Mouse (Mus musculus) c-Kit-positive CD71-positive TER-119-negative erythroid progenitor cells, embryonic 14.5 days (primary cell): ENCODE results near the gene Prkch.

ENCODE experiments used
- DNase-seq: peaks from one replicate; pipeline ENCODE4 v3.0.0-alpha.2; 2013; ENCODE audit warnings: low read depth

Gene Prkch

DNA sequence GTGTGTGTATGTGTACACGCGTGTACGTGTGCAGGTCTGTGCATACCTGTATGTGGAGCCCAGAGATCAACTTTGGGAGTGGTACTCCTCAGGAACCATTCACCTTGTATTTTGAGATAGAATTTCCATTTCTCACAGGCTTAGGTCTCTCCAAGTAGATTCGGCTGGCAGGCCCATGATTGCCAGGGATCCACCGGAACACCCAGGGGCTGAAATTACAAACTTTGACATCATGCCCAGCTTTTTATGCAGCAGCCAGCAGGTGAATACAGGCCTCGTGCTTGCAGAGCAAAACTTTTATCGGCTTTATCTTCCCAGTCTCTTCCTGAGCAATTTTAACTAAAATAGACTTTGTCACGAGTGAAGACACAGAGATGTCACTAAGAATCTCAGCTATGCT, 217.2 kb downstream of the Prkch start:
- DNase-seq = no peak

DNA sequence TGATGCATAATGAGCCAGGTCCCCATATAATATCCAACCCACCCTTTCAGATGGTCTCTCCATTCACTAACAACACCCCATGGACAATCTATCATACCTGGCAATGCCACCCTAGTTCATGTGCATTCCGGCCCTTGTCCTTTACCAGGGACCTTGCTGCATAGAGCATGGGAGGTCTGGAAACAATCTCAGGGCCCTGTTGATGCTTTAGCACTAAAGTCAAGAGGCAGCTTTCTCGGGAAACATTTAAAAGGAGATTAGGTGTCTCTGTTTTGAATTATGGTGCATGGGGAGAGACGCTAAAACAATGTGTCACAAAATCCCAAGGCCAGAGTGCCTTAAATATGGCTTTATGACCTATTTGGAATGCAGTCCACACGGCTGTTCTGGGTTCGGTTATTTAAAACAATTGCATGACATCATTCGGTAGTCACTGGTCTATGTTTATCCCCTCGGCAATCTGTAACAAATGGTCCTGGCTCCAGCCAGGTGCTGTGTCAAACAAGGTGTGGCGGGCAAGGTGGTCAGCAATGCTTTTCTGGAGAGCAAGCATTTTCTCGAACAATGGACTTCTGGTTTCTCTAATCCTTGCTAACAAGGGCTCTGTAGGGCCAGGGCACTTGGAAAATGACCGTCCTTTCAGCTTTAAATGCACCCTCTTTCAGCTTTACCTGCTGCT, 217.9 kb downstream of the Prkch start:
- DNase-seq = no peak

- DNase-seq = no peak
Observed at GRCm38 (mm10) chr12:73803946-73804345, 219.3 kb downstream of the Prkch start.

- no peak for DNase-seq
Observed at GRCm38 (mm10) chr12:73805541-73805940, 220.9 kb downstream of the Prkch start.

DNA sequence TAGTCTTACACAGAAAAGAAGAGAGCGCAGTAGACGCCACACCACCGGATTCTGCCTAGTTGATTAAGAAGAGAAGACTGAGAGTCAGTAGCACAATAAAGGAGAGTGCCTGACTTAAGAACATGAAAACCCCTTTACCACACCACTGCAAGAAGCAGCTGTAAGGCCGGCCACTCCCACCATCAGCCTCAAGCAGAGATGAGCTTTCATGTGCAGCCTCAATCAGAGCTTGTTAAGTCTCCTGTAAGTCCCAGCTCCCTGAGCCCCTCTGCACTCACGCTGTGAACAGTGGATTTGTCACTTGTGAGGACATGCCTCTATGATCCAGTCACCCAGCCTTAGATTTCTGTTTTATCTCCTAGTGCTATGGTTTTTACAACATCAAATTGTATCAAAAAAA, 221.4 kb downstream of the Prkch start:
- no peak for DNase-seq

DNA sequence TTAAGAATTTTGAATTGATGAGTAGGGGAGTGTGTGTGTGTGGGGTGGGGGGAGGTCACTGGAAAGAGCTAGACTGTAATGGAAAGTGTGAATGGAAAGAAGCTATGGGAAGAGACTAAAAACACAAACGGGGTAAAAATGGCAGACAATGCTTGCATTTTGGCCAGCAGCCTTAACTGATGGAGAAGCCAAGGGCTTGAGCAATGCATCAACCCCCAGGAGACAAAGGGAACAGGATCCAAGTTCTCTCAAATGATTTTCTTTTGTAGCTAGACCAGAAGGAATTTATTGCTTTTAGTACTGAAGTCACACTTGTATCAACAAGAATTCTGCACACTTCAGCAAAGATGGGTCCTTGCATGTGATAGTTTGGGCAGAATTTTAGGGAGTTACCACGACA, 222.6 kb downstream of the Prkch start:
- no peak for DNase-seq

GRCm38 (mm10) chr12:73810041-73810795, 225.6 kb downstream of the Prkch start:
- no peak for DNase-seq

DNA sequence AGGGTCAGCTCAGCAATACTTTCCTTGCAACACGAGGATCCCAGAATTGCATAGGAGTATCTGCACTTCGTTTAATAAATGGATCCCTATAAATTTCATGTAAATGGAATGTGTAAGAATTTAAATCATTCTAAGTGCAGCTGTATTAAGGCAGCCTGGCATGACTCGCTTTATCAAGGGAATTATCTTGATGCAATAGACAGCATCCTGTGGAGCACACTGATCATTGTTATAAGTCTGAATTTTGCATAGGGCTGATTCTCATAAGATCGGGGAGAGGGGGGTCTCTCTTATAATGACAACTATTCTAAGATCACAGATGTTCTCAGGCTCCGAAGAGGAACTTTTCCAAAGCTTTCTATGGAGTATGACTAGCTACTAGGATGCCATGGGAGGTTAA, 226.3 kb downstream of the Prkch start:
- no peak for DNase-seq

- DNase-seq = no peak
Observed at GRCm38 (mm10) chr12:73812198-73812597, 227.6 kb downstream of the Prkch start.

DNA sequence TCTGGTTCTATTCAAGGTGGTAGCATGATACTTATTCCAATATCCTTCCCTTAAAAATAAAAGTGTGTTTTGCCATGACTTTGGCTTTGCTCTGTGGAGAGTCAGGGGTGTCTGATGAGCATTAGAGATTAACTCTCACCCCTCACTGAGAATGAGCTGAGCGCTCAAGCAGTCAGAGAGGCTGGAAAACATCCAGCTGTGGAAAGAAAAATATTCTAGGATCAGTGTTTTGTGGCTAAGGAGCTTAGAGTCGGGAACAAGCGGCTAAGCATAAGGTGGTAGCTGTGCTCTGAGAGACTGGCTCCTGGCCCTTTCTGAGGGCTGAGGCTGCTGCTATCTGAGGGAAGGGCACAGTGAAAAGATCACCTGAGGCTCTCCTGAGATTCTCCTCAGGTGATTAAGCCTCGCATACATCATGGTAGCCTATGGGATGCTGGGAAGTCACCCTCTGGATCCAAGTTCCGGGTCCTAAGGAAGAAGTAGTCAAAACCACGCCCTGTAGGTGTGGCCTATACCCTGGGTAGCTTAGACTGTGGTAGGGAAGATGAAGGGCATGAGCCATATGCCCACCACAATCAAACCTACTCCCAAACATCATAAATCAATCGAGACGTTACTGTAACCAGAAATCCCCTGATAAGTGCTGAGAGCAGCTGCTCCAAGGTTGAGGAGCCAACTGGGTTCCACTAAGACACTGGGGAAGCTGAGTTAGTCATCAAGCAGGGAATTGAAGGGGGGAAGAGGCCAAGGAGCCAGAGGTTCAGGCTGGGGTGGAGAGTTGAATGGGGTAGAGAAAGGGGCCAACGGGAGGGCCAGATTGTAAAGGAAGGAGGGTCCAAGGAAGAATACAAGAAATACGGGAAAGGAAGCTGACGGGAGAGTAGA, 228.7 kb downstream of the Prkch start:
- no peak for DNase-seq

DNA sequence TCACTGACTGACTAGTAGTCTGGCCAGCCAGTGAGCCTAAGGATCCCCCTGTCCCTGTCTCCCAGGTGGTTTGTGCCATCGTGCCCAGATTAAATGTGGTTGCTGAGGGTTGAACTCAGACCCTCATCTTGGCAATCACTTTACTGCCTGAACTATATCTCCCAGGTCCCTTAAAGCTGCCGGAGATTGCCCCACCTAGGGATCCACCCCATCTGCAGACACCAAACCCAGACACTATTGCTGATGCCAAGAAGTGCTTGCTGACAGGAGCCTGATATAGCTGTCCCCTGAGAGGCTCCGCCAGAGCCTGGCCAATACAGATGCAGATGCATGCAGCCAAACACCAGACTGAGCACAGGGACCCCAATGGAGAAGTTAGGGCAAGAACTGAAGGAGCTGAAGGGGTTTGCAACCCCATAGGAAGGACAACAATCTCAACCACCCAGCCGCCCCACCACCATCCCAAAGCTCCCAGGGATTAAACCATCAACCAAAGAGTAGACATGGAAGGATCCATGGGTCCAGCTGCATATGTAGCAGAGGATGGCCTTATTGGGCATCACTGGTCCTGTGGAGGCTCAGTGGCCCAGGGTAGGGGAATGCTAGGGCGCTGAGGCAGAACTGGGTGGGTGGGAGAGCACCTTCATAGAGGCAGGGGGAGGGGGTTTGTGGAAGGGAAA, 229.6 kb downstream of the Prkch start:
- DNase-seq = no peak

DNA sequence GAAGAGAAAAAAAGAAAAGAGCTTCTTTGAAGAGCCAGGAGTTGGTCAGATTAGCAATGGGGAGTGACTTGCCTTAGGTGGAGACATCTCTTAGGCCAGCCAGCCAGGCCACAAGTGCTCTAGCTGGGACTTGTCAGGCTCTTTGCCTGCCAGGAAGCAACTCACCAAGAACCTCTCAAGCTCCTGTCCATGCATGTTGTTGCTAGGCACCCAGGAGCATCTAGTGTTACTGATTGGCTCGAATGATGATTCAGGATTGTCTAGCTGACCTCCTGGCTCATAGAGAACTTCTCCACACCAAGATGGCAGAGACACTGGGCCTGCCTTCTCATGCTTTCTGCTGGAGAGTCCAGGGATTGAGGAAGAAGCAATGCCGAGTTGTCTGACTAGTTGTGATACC, 230.3 kb downstream of the Prkch start:
- no peak for DNase-seq

DNA sequence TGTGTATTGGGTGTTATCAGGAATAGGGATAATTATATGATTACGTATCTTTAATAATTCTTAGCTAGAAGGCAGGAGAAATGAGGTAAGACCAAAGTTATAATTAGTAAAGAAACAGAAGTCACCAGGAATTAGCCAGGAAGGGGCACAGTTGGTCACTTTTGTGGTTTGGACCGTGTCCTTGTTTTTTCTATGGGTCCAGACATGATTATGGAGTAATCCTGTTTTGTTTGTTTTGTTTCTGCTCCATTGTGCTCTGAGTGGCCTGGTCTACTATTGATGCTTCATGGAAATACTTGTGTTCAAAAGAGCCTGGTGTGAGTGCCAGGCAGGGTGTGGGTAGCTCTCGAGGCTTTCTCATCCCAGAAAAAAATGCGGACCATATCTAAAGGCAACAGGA, 230.9 kb downstream of the Prkch start:
- no peak for DNase-seq

DNA sequence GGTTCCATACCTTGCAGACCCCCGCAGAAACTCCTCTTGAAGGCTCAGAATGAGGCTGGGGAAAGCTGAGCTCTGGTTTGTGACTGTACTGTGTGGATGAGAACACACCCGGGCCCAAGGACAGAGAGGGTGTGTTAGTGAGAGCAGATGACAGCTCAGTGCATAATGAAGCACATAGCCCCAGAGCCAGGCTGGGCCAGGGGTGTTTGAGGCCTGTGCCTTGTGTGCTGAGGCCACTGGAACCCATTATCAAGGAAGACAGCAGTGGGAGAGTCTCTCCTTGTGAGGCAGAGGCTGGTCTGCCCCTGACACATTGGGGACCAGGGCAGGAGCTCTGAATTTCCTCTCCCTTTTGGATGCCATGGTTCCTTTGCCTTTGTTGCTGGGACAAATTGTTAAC, 231.3 kb downstream of the Prkch start:
- no peak for DNase-seq

- DNase-seq = no peak
Observed at GRCm38 (mm10) chr12:73816866-73817265, 232.3 kb downstream of the Prkch start.

- DNase-seq = no peak
Observed at GRCm38 (mm10) chr12:73818801-73819200, 234.2 kb downstream of the Prkch start.

- DNase-seq = no peak
Observed at GRCm38 (mm10) chr12:73821176-73821575, 236.6 kb downstream of the Prkch start.

GRCm38 (mm10) chr12:73822331-73822730, 237.7 kb downstream of the Prkch start:
- DNase-seq = no peak

GRCm38 (mm10) chr12:73824828-73825227, 240.2 kb downstream of the Prkch start:
- no peak for DNase-seq
